Mouse (Mus musculus): ENCODE data around the gene Dnajc11. TPM values are rescaled to one million over a fixed set of nuclear protein-coding genes. Genes with fewer than 3 reads are reported as not detected.

Dnajc11 gene
- polyA plus RNA-seq, 1 experiment from 2014 or later: 102 TPM

- no peaks in the 10 kb centered on the region for H3K4me1 ChIP-seq (replicated peaks)
- DNase-seq (ENCODE audit: low spot score): no peak
- peaks cover 34% of the 10 kb centered on the region for H3K36me3 ChIP-seq
- H3K4me3 ChIP-seq: no peak overlapping the region
- no peaks in the 10 kb centered on the region for H3K27me3 ChIP-seq (ENCODE audit: insufficient read depth, poor library complexity, severe bottlenecking)
- 92% methylated on average over 11 of the region's 11 CpGs for WGBS
- no peak overlapping the region for H3K27ac ChIP-seq
- no peaks in the 10 kb centered on the region for H3K9me3 ChIP-seq
These were observed 12.7 kb downstream of the Dnajc11 start for GRCm38 (mm10) chr4:151946211-151946610.

GRCm38 (mm10) chr4:151948497-151949471 is 15.3 kb downstream of the Dnajc11 start:
- Histone ChIP-seq H3K4me1 (replicated peaks) (no peaks in the 10 kb centered on the region), H3K27me3 (ENCODE audit: insufficient read depth, poor library complexity, severe bottlenecking) (no peaks in the 10 kb centered on the region), H3K9me3 (no peaks in the 10 kb centered on the region), H3K4me3 (no peak overlapping the region), H3K27ac (no peak overlapping the region), H3K36me3 (peaks cover 60% of the 10 kb centered on the region)
- WGBS: 92% methylated on average over 14 of the region's 14 CpGs
- no peak for DNase-seq (ENCODE audit: low spot score)

GRCm38 (mm10) chr4:151953209-151953608 is 19.7 kb downstream of the Dnajc11 start:
- Histone ChIP-seq H3K27me3 (ENCODE audit: insufficient read depth, poor library complexity, severe bottlenecking) (no peaks in the 10 kb centered on the region), H3K36me3 (peaks cover 96% of the 10 kb centered on the region), H3K4me3 (no peak overlapping the region), H3K4me1 (replicated peaks) (no peaks in the 10 kb centered on the region), H3K9me3 (no peaks in the 10 kb centered on the region), H3K27ac (no peak overlapping the region)
- no peak for DNase-seq (ENCODE audit: low spot score)
- WGBS: 90% methylated on average over 6 of the region's 6 CpGs

GRCm38 (mm10) chr4:151955791-151956190 is 22.3 kb downstream of the Dnajc11 start:
- no peak for DNase-seq (ENCODE audit: low spot score)
- 92% methylated on average over 1 of the region's 1 CpGs for WGBS
- Histone ChIP-seq H3K27ac (no peak overlapping the region), H3K4me3 (no peak overlapping the region), H3K36me3 (peaks cover 97% of the 10 kb centered on the region), H3K27me3 (ENCODE audit: insufficient read depth, poor library complexity, severe bottlenecking) (no peaks in the 10 kb centered on the region), H3K4me1 (replicated peaks) (no peaks in the 10 kb centered on the region), H3K9me3 (no peaks in the 10 kb centered on the region)

GRCm38 (mm10) chr4:151957584-151958315 is 24.3 kb downstream of the Dnajc11 start:
- H3K4me1 ChIP-seq (replicated peaks): no peaks in the 10 kb centered on the region
- WGBS: 91% methylated on average over 9 of the region's 9 CpGs
- peaks cover 96% of the 10 kb centered on the region for H3K36me3 ChIP-seq
- H3K27me3 ChIP-seq (ENCODE audit: insufficient read depth, poor library complexity, severe bottlenecking): no peaks in the 10 kb centered on the region
- H3K9me3 ChIP-seq: no peaks in the 10 kb centered on the region
- DNase-seq (ENCODE audit: low spot score): no peak
- H3K27ac ChIP-seq: peak overlapping the region; percentile 3; the same call in 1 of the 2 replicates
- H3K4me3 ChIP-seq: no peak overlapping the region

- no peaks in the 10 kb centered on the region for H3K27me3 ChIP-seq (ENCODE audit: insufficient read depth, poor library complexity, severe bottlenecking)
- no peaks in the 10 kb centered on the region for H3K4me1 ChIP-seq (replicated peaks)
- no peak for DNase-seq (ENCODE audit: low spot score)
- no peak overlapping the region for H3K4me3 ChIP-seq
- H3K27ac ChIP-seq: peak overlapping the region; percentile 53; the same call in 1 of the 2 replicates
- WGBS: 93% methylated on average over 11 of the region's 11 CpGs
- H3K9me3 ChIP-seq: no peaks in the 10 kb centered on the region
- peaks cover 96% of the 10 kb centered on the region for H3K36me3 ChIP-seq
These were observed 26.5 kb downstream of the Dnajc11 start for GRCm38 (mm10) chr4:151959849-151960512.

GRCm38 (mm10) chr4:151960513-151960854 is 27.0 kb downstream of the Dnajc11 start:
- H3K9me3 ChIP-seq: no peaks in the 10 kb centered on the region
- H3K27ac ChIP-seq: 0 out of 2 replicates have a peak overlapping the region, but pooled peaks have one; percentile 53
- H3K36me3 ChIP-seq: peaks cover 94% of the 10 kb centered on the region
- no peak for DNase-seq (ENCODE audit: low spot score)
- H3K4me3 ChIP-seq: no peak overlapping the region
- 83% methylated on average over 3 of the region's 3 CpGs for WGBS
- no peaks in the 10 kb centered on the region for H3K4me1 ChIP-seq (replicated peaks)
- no peaks in the 10 kb centered on the region for H3K27me3 ChIP-seq (ENCODE audit: insufficient read depth, poor library complexity, severe bottlenecking)

- H3K9me3 ChIP-seq: no peaks in the 10 kb centered on the region
- WGBS: 88% methylated on average over 3 of the region's 3 CpGs
- no peaks in the 10 kb centered on the region for H3K27me3 ChIP-seq (ENCODE audit: insufficient read depth, poor library complexity, severe bottlenecking)
- peaks cover 94% of the 10 kb centered on the region for H3K36me3 ChIP-seq
- H3K4me1 ChIP-seq (replicated peaks): no peaks in the 10 kb centered on the region
- DNase-seq (ENCODE audit: low spot score): no peak
- no peak overlapping the region for H3K4me3 ChIP-seq
- no peak overlapping the region for H3K27ac ChIP-seq
These were observed 29.3 kb downstream of the Dnajc11 start for GRCm38 (mm10) chr4:151962817-151963216.

GRCm38 (mm10) chr4:151968204-151968921 is 34.9 kb downstream of the Dnajc11 start:
- peaks cover 91% of the 10 kb centered on the region for H3K36me3 ChIP-seq
- 95% methylated on average over 26 of the region's 26 CpGs for WGBS

GRCm38 (mm10) chr4:151972221-151972967 is 38.9 kb downstream of the Dnajc11 start:
- Histone ChIP-seq H3K36me3 (peaks cover 95% of the 10 kb centered on the region), H3K4me1 (replicated peaks) (no peaks in the 10 kb centered on the region), H3K27me3 (ENCODE audit: insufficient read depth, poor library complexity, severe bottlenecking) (no peaks in the 10 kb centered on the region), H3K4me3 (no peak overlapping the region), H3K27ac (no peak overlapping the region), H3K9me3 (peaks cover 7% of the 10 kb centered on the region; the same call in 1 of the 2 replicates)
- 75% methylated on average over 10 of the region's 10 CpGs for WGBS
- no peak for DNase-seq (ENCODE audit: low spot score)

More at GRCm38 (mm10) chr4:151968204-151968921, 34.9 kb downstream of the Dnajc11 start:
- H3K9me3 ChIP-seq: no peaks in the 10 kb centered on the region
- H3K4me1 ChIP-seq (replicated peaks): no peaks in the 10 kb centered on the region
- H3K27ac ChIP-seq: no peak overlapping the region; the same call in 1 of the 2 replicates
- no peak for DNase-seq (ENCODE audit: low spot score)
- no peak overlapping the region for H3K4me3 ChIP-seq
- H3K27me3 ChIP-seq (ENCODE audit: insufficient read depth, poor library complexity, severe bottlenecking): no peaks in the 10 kb centered on the region

GRCm38 (mm10) chr4:151975441-151975840 is 42.0 kb downstream of the Dnajc11 start:
- no peak overlapping the region for H3K4me3 ChIP-seq
- H3K36me3 ChIP-seq: peaks cover 95% of the 10 kb centered on the region
- H3K9me3 ChIP-seq: peaks cover 7% of the 10 kb centered on the region; the same call in 1 of the 2 replicates
- H3K27ac ChIP-seq: no peak overlapping the region
- H3K27me3 ChIP-seq (ENCODE audit: insufficient read depth, poor library complexity, severe bottlenecking): no peaks in the 10 kb centered on the region
- WGBS: 90% methylated on average over 3 of the region's 3 CpGs
- H3K4me1 ChIP-seq (replicated peaks): no peaks in the 10 kb centered on the region
- no peak for DNase-seq (ENCODE audit: low spot score)
